Mouse (Mus musculus) layer of hippocampus, adult 11-12 months (tissue): Measurements from ENCODE around the gene D5Ertd579e.

Source experiments
- DNase-seq: peaks from one replicate; pipeline ENCODE4 v3.0.0; 2022; ENCODE audit warnings: low spot score

The D5Ertd579e gene

GRCm38 (mm10) chr5:36602028-36602427 is 93.8 kb downstream of the D5Ertd579e start:
- DNase-seq = no peak

GRCm38 (mm10) chr5:36601492-36601891 is 94.3 kb downstream of the D5Ertd579e start:
- no peak for DNase-seq

GRCm38 (mm10) chr5:36598883-36599282 is 96.9 kb downstream of the D5Ertd579e start:
- no peak for DNase-seq

GRCm38 (mm10) chr5:36597653-36598052 is 98.2 kb downstream of the D5Ertd579e start:
- no peak for DNase-seq

- DNase-seq = no peak
Measured at GRCm38 (mm10) chr5:36596225-36596624, 99.6 kb downstream of the D5Ertd579e start.

GRCm38 (mm10) chr5:36595115-36595514 is 100.7 kb downstream of the D5Ertd579e start:
- no peak for DNase-seq

- DNase-seq = no peak
Measured at GRCm38 (mm10) chr5:36594344-36594743, 101.5 kb downstream of the D5Ertd579e start.

- no peak for DNase-seq
Measured at GRCm38 (mm10) chr5:36593176-36593575, 102.6 kb downstream of the D5Ertd579e start, which contains the start of gene Tbc1d14. Gene Tbc1d14, minus strand, starts transcription at chr5:36593276.

- DNase-seq = no peak
Measured at GRCm38 (mm10) chr5:36590499-36590920, 105.3 kb downstream of the D5Ertd579e start.

GRCm38 (mm10) chr5:36584299-36584698 is 111.5 kb downstream of the D5Ertd579e start:
- DNase-seq = no peak

GRCm38 (mm10) chr5:36581924-36582642 is 113.7 kb downstream of the D5Ertd579e start:
- DNase-seq = peak; percentile 100

- DNase-seq = no peak
Measured at GRCm38 (mm10) chr5:36581259-36581923, 114.4 kb downstream of the D5Ertd579e start.

- no peak for DNase-seq
Measured at GRCm38 (mm10) chr5:36579967-36580366, 115.9 kb downstream of the D5Ertd579e start.

- no peak for DNase-seq
Measured at GRCm38 (mm10) chr5:36578982-36579381, 116.8 kb downstream of the D5Ertd579e start.

- DNase-seq = no peak
Measured at GRCm38 (mm10) chr5:36576457-36576856, 119.4 kb downstream of the D5Ertd579e start.

- DNase-seq = no peak
Measured at GRCm38 (mm10) chr5:36575745-36576144, 120.1 kb downstream of the D5Ertd579e start.

GRCm38 (mm10) chr5:36575227-36575626 is 120.6 kb downstream of the D5Ertd579e start:
- DNase-seq = peak; percentile 52

- DNase-seq = no peak
Measured at GRCm38 (mm10) chr5:36574147-36574870, 121.5 kb downstream of the D5Ertd579e start.

- DNase-seq = no peak
Measured at GRCm38 (mm10) chr5:36573354-36573753, 122.5 kb downstream of the D5Ertd579e start.

GRCm38 (mm10) chr5:36571371-36571770 is 124.5 kb downstream of the D5Ertd579e start:
- no peak for DNase-seq

GRCm38 (mm10) chr5:36570546-36571245 is 125.1 kb downstream of the D5Ertd579e start:
- no peak for DNase-seq

- no peak for DNase-seq
Measured at GRCm38 (mm10) chr5:36570098-36570497, 125.7 kb downstream of the D5Ertd579e start.
